Mouse (Mus musculus): Measurements from ENCODE around the gene Ctnnd2. TPM values are rescaled to one million over a fixed set of nuclear protein-coding genes. Genes with fewer than 3 reads are reported as not detected.

The Ctnnd2 gene
- polyA plus RNA-seq, 1 experiment from 2014 or later, result 0.27 TPM

- in situ Hi-C loops (cut with MboI; ENCODE audit: low pct_unique_long_range_greater_than_20kb), result no loop called here
Measured at GRCm38 (mm10) chr15:31027448-31028230, 855.2 kb downstream of the Ctnnd2 start.

DNA sequence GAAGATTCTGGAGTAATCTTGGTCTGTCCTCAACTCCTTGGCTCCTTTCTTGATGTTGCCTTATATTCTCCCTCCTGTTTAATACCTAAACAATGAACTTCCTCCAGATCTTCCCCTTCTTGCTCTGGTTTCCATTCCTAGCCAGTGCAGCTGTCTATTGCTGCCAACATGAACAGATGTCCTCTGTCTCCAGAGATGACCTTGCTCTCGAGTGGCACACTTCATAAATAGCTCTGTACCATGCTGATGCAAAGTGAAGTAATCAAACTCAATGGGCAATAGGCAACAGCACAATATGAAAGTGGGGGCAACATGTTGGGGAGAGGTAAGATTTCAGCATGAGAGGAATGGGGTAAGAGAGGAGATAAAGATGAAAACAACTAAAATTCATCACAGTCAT, 872.6 kb downstream of the Ctnnd2 start:
- POLR2A ChIA-PET, result no interaction called here
- TF ChIP-seq CTCF (IDR thresholded peaks at IDR 0.05), result no peak
- no peaks in the 10 kb centered on the region for H3K27me3 ChIP-seq
- DNase-seq (ENCODE audit: low read depth, low spot score) (no peak), ATAC-seq (no peak)
- in situ Hi-C loops (cut with MboI; ENCODE audit: low pct_unique_long_range_greater_than_20kb), result no loop called here
- CTCF ChIA-PET, result no interaction called here

More at GRCm38 (mm10) chr15:31027448-31028230, 855.2 kb downstream of the Ctnnd2 start:
- ATAC-seq (no peak), DNase-seq (ENCODE audit: low read depth, low spot score) (no peak)
- no peak for TF ChIP-seq CTCF (IDR thresholded peaks at IDR 0.05)
- no peaks in the 10 kb centered on the region for H3K27me3 ChIP-seq
- ChIA-PET POLR2A (no interaction called here), CTCF (no interaction called here)

DNA sequence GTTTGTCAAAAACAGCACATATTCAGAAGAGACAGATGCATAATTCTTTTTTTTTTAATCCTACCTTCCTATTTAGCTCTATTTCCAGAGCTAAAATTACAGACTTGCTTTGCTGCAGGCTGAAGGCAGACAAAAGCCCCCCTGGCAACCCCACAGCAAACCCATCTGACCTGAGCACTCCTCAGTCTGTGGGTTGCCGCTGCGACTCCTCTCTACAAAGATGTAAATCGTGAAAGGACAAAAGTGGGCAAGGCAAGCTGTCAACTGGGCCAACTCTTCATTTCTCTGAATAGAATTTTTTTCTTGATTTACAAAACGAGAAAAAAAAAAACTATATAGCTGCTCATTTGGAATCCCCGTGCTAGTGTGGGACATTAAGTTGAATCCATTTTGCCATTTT, 879.1 kb downstream of the Ctnnd2 start:
- ChIA-PET CTCF (no interaction called here), POLR2A (interaction anchor here (0.8 kb wide), 1 partner anchor 219 kb away, joined by 3 read pairs; no protein-coding TSS in a partner anchor)
- in situ Hi-C loops (cut with MboI; ENCODE audit: low pct_unique_long_range_greater_than_20kb), result no loop called here
- ATAC-seq, result no peak
- TF ChIP-seq CTCF (IDR thresholded peaks at IDR 0.05), result no peak
- no peak for DNase-seq (ENCODE audit: low read depth, low spot score)
- H3K27me3 ChIP-seq, result peaks cover 9% of the 10 kb centered on the region

DNA sequence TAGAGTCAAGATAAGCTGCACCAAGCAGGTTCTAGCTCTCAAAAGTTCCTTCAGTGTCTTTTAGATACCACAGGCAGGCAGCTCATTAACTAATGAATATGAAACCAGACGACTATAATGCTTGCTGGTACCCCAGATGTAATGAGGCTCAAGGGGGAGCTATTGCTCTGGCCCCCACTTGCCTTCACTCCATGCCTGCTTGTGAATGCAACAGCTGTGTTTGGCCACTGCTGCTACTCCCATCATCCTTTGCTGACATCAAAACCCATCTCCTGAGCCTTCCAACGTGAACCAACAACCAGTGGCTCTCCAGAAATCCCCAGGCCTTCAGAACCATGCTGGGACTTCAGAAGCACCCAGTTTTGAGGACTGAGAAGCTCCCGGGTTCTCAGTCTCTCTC, 883.8 kb downstream of the Ctnnd2 start:
- H3K27me3 ChIP-seq, result peaks cover 9% of the 10 kb centered on the region
- CTCF ChIA-PET, result no interaction called here
- ATAC-seq (no peak), DNase-seq (ENCODE audit: low read depth, low spot score) (no peak)
- POLR2A ChIA-PET, result no interaction called here
- TF ChIP-seq CTCF (IDR thresholded peaks at IDR 0.05), result no peak
- in situ Hi-C loops (cut with MboI; ENCODE audit: low pct_unique_long_range_greater_than_20kb), result no loop called here

- no peak for DNase-seq (ENCODE audit: low read depth, low spot score)
- POLR2A ChIA-PET, result no interaction called here
- in situ Hi-C loops (cut with MboI; ENCODE audit: low pct_unique_long_range_greater_than_20kb), result no loop called here
- no peak for TF ChIP-seq CTCF (IDR thresholded peaks at IDR 0.05)
- CTCF ChIA-PET, result no interaction called here
- H3K27me3 ChIP-seq, result no peaks in the 10 kb centered on the region
- ATAC-seq, result no peak
Measured at GRCm38 (mm10) chr15:31058315-31058714, 885.9 kb downstream of the Ctnnd2 start.

DNA sequence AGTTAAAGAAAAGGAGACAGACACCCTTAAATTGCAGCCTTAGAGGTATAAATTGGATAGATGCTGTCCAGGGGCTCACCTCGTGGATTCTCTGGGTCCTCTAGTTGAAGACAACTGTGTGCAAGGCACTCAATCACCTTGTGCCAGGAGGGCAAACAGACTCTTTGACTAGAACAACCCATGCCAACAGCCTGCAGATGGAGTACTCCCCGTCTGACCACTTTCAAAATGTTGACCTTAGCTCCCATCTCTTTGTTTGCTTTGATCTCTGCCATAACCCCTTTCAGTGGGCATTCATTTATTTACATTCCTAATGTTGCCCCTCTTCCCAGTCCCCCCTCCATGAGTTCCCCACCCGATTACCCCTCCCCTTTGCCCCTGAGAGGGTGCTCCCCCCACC, 891.3 kb downstream of the Ctnnd2 start:
- TF ChIP-seq CTCF (IDR thresholded peaks at IDR 0.05), result no peak
- ChIA-PET CTCF (no interaction called here), POLR2A (no interaction called here)
- DNase-seq (ENCODE audit: low read depth, low spot score) (no peak), ATAC-seq (no peak)
- H3K27me3 ChIP-seq, result no peaks in the 10 kb centered on the region
- in situ Hi-C loops (cut with MboI; ENCODE audit: low pct_unique_long_range_greater_than_20kb), result no loop called here

- DNase-seq (ENCODE audit: low read depth, low spot score) (no peak), ATAC-seq (no peak)
- in situ Hi-C loops (cut with MboI; ENCODE audit: low pct_unique_long_range_greater_than_20kb), result no loop called here
- POLR2A ChIA-PET, result no interaction called here
- H3K27me3 ChIP-seq, result no peaks in the 10 kb centered on the region
- CTCF ChIA-PET, result no interaction called here
- TF ChIP-seq CTCF (IDR thresholded peaks at IDR 0.05), result no peak
Measured at GRCm38 (mm10) chr15:31068127-31068526, 895.7 kb downstream of the Ctnnd2 start.

GRCm38 (mm10) chr15:31070311-31070710, 897.9 kb downstream of the Ctnnd2 start:
- in situ Hi-C loops (cut with MboI; ENCODE audit: low pct_unique_long_range_greater_than_20kb), result no loop called here
- CTCF ChIA-PET, result no interaction called here
- ATAC-seq, result no peak

More at GRCm38 (mm10) chr15:31070311-31070710, 897.9 kb downstream of the Ctnnd2 start:
- TF ChIP-seq CTCF (IDR thresholded peaks at IDR 0.05), result no peak
- POLR2A ChIA-PET, result no interaction called here
- no peaks in the 10 kb centered on the region for H3K27me3 ChIP-seq
- DNase-seq (ENCODE audit: low read depth, low spot score), result no peak

Measured in Patski (cell line).